Mouse (Mus musculus) kidney, adult 8-10 months (tissue): Measurements from ENCODE around the gene C1ql2.

Experiments used
- DNase-seq, 2 experiments: peaks; one replicate each; pipeline ENCODE4 v3.0.0; 2022

Gene C1ql2

GRCm38 (mm10) chr1:120340419-120341171 lies at the start of gene C1ql2:
TSS of gene C1ql2 (plus strand) at chr1:120340582.
- DNase-seq: no peak

- no peak for DNase-seq
These were observed 48.7 kb upstream of the C1ql2 start for GRCm38 (mm10) chr1:120291709-120292108.

GRCm38 (mm10) chr1:120293803-120294202 lies 46.6 kb upstream of the C1ql2 start:
- DNase-seq: no peak

GRCm38 (mm10) chr1:120296936-120297335 lies 43.4 kb upstream of the C1ql2 start:
- DNase-seq: no peak

GRCm38 (mm10) chr1:120305801-120306200 lies 34.6 kb upstream of the C1ql2 start:
- no peak for DNase-seq

GRCm38 (mm10) chr1:120321270-120322021 lies 18.9 kb upstream of the C1ql2 start:
- DNase-seq: no peak

- DNase-seq: no peak
These were observed 17.2 kb upstream of the C1ql2 start for GRCm38 (mm10) chr1:120323131-120323561.

GRCm38 (mm10) chr1:120327714-120328113 lies 12.7 kb upstream of the C1ql2 start:
- DNase-seq: peak in 1 of 2 experiments; percentile 25

GRCm38 (mm10) chr1:120328212-120328611 lies 12.2 kb upstream of the C1ql2 start:
- DNase-seq: no peak

GRCm38 (mm10) chr1:120331841-120332240 lies 8.5 kb upstream of the C1ql2 start:
- DNase-seq: peak in 1 of 2 experiments; percentile 34

GRCm38 (mm10) chr1:120337970-120338369 lies 2.4 kb upstream of the C1ql2 start:
- no peak for DNase-seq

- DNase-seq: no peak
These were observed 842 bp downstream of the C1ql2 start for GRCm38 (mm10) chr1:120341172-120341675.

- DNase-seq: no peak
These were observed 1.5 kb downstream of the C1ql2 start for GRCm38 (mm10) chr1:120341811-120342370.

GRCm38 (mm10) chr1:120342371-120342821 lies 2.0 kb downstream of the C1ql2 start:
- no peak for DNase-seq

GRCm38 (mm10) chr1:120345001-120345400 lies 4.6 kb downstream of the C1ql2 start:
- DNase-seq: no peak

GRCm38 (mm10) chr1:120354387-120354786 lies 14.0 kb downstream of the C1ql2 start:
- no peak for DNase-seq

- DNase-seq: peak in 1 of 2 experiments; percentile 2
These were observed 17.2 kb downstream of the C1ql2 start for GRCm38 (mm10) chr1:120357371-120358274.

- DNase-seq: no peak
These were observed 23.3 kb downstream of the C1ql2 start for GRCm38 (mm10) chr1:120363638-120364037.

GRCm38 (mm10) chr1:120368138-120368537 lies 27.8 kb downstream of the C1ql2 start:
- DNase-seq: no peak

GRCm38 (mm10) chr1:120374131-120374530 lies 33.7 kb downstream of the C1ql2 start:
- no peak for DNase-seq

- no peak for DNase-seq
These were observed 34.5 kb downstream of the C1ql2 start for GRCm38 (mm10) chr1:120374832-120375231.

GRCm38 (mm10) chr1:120385029-120385571 lies 44.7 kb downstream of the C1ql2 start:
- DNase-seq: no peak
